Mouse (Mus musculus) hindbrain, embryonic 15.5 days (tissue): ENCODE results near the gene Rep15. TPM values are rescaled to one million over a fixed set of nuclear protein-coding genes. Genes with fewer than 3 reads are reported as not detected.

Source experiments
- ATAC-seq: fragments of 200-750 bp; cut with Nextera tagmentation; 2 replicates; pipeline ENCODE4 v1.8.0; 2017; ENCODE audit warnings: low read depth, moderate number of reproducible peaks, moderate TSS enrichment; ENCODE audit not compliant: low FRiP score
- H3K27ac ChIP-seq: fragments of 300-500 bp; sonication (generic); replicated peaks from 2 replicates; pipeline ENCODE4 v1.5.1; 2015; ENCODE audit warnings: mild to moderate bottlenecking, inconsistent platforms
- H3K27me3 ChIP-seq: fragments of 300-500 bp; sonication (generic); 2 replicates; pipeline ENCODE4 v1.6.1; 2015; ENCODE audit warnings: control low read depth, inconsistent platforms
- H3K36me3 ChIP-seq: fragments of 300-500 bp; sonication (generic); 2 replicates; pipeline ENCODE4 v1.6.1; 2015; ENCODE audit warnings: control low read depth, inconsistent platforms
- H3K4me1 ChIP-seq: fragments of 300-500 bp; sonication (generic); replicated peaks from 2 replicates; pipeline ENCODE4 v1.6.1; 2015; ENCODE audit warnings: control low read depth, inconsistent platforms
- H3K4me2 ChIP-seq: fragments of 300-500 bp; sonication (generic); 2 replicates; pipeline ENCODE4 v1.6.1; 2015; ENCODE audit warnings: moderate library complexity, mild to moderate bottlenecking, inconsistent platforms
- H3K4me3 ChIP-seq: fragments of 300-500 bp; sonication (generic); 2 replicates; pipeline ENCODE4 v1.5.1; 2015; ENCODE audit warnings: mild to moderate bottlenecking, inconsistent platforms
- H3K9ac ChIP-seq: fragments of 300-500 bp; sonication (generic); 2 replicates; pipeline ENCODE4 v1.6.1; 2015; ENCODE audit warnings: inconsistent platforms
- H3K9me3 ChIP-seq: fragments of 300-500 bp; sonication (generic); 2 replicates; pipeline ENCODE4 v1.6.1; 2016; ENCODE audit warnings: control low read depth, inconsistent platforms
- WGBS: fragments of 180-500 bp; shearing (Covaris S2); methylation state at CpG from one replicate; pipeline ENCODE4 v1.1.7; 2015; 5-methylcytosine and 5-hydroxymethylcytosine counted together
- polyA plus RNA-seq: library from polyadenylated mRNA; unstranded; fragments of >200 nt; fragmentation: Nextera tagmentation; extraction: Ambion mirVana; gene quantifications from 2 replicates; pipeline ENCODE4 v1.2.1, GENCODE M21; 2015

Rep15 gene
- 0.61 and 1.0 TPM in 2 replicates for polyA plus RNA-seq

DNA sequence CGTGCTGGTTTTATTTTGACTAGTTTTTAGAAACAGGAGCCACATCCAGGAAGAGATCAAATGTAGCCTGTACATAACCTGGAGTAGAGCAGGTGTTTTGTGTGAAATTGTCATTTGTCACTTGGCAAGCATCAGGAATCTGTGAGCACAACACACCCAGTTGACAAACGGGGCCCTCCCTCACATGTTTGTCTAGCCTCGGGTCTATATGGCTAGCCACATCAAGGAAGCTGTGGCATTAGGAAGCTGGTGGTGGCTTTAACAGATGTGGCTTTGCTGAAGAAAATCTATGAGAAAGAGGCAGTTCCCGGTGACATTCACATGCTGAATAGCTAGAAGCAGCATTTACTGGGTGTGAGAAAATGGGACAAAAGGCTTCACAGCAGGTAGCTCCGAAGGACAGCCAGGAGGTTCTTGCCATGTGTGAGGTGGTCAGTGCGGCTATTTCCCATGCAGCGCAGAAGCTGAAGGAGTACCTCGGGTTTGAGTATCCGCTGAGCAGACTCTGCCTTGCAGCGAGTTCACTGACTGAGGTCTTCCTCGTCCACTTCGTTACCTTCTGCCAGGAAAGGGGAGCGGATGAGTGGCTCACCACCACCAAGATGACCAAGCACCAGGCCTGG lies at the start of gene Rep15:
Rep15 (plus strand) TSS at position 282 of the 623 bp plus-strand sequence.
- no peak within 1 kb of the TSS for H3K27ac ChIP-seq
- H3K4me3 ChIP-seq: no peak within 1 kb of the TSS
- H3K4me1 ChIP-seq: no peaks in the 10 kb centered on the region
- H3K9ac ChIP-seq: no peak within 1 kb of the TSS
- WGBS: 30% methylated on average over 13 of the region's 13 CpGs
- no peaks in the 10 kb centered on the region for H3K36me3 ChIP-seq
- H3K4me2 ChIP-seq: no peak within 1 kb of the TSS
- no peaks in the 10 kb centered on the region for H3K9me3 ChIP-seq
- ATAC-seq: no peak
- no peaks in the 10 kb centered on the region for H3K27me3 ChIP-seq

DNA sequence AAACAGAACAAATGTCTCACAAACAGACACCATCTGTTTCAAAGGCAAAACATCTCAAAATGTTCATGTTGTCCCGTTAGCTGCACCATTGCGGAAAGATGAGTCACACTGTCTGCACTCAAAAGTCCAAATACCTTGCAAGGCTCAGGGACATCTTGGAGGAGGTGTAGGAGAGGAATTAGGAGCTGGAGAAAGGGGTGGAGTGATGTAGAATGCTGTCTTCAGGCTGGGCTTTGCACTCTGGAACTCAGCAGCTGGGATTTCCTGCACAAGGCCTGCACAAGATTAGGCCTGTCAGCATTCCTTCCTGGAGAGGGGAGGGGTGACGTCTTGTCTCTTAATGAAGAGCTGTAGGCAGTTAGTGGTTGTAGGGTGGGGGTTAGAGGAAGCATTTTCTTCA lies 47.8 kb upstream of the Rep15 start:
- no peak overlapping the region for H3K27ac ChIP-seq

DNA sequence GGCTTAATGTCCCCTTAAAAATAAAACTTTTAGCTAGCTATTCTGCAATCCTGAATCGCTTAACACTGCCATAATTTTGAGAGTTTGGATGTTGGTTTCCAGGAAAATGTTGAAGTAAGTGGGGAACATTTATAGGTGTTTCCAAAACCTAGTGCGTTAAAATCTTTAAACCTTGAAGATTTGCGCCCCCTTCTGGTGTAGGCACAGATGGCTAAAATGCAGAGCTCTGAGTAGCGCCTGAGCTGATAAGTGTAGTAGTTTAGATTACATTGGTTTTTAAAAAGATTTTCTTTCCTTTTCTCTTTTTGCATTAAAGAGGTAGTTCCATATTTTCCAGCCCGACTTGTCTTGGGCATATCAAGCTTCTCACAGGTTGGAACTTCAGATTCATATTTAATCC lies 38.1 kb upstream of the Rep15 start:
- no peak overlapping the region for H3K4me3 ChIP-seq
- H3K9me3 ChIP-seq: no peaks in the 10 kb centered on the region
- no peaks in the 10 kb centered on the region for H3K36me3 ChIP-seq
- no peaks in the 10 kb centered on the region for H3K4me1 ChIP-seq
- no peak overlapping the region for H3K4me2 ChIP-seq
- ATAC-seq: no peak
- H3K27me3 ChIP-seq: no peaks in the 10 kb centered on the region
- H3K27ac ChIP-seq: no peak overlapping the region
- no peak overlapping the region for H3K9ac ChIP-seq
- WGBS: 43% methylated on average over 5 of the region's 5 CpGs

More for the DNA sequence above, 47.8 kb upstream of the Rep15 start:
- Histone ChIP-seq H3K9ac (no peak overlapping the region), H3K4me3 (no peak overlapping the region), H3K36me3 (no peaks in the 10 kb centered on the region), H3K4me1 (no peaks in the 10 kb centered on the region), H3K27me3 (no peaks in the 10 kb centered on the region), H3K4me2 (no peak overlapping the region), H3K9me3 (no peaks in the 10 kb centered on the region)
- WGBS: 77% methylated on average over 3 of the region's 3 CpGs
- ATAC-seq: no peak

DNA sequence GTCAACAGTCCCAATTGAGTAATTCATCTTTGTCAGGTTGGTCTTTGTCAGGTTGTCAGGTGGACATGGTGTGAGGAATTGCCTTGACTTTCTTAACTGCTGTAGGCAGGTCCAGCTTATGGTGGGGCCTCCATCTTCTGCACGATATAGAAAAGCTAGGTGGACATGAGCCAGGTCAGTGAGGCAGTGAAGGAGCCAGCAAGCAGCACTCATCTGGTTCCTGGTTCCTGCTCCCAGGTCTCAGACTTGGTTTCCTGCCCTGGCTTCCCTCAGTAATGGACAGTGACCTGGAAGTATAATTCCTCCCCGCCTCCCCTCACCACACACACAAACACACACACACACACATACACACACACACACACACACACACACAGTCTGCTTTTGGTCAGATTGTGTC lies 37.0 kb upstream of the Rep15 start:
- Histone ChIP-seq H3K4me1 (no peaks in the 10 kb centered on the region), H3K4me3 (no peak overlapping the region), H3K4me2 (no peak overlapping the region), H3K27ac (no peak overlapping the region), H3K36me3 (no peaks in the 10 kb centered on the region), H3K9ac (no peak overlapping the region), H3K9me3 (no peaks in the 10 kb centered on the region), H3K27me3 (no peaks in the 10 kb centered on the region)
- ATAC-seq: no peak
- WGBS: 73% methylated on average over 2 of the region's 2 CpGs

DNA sequence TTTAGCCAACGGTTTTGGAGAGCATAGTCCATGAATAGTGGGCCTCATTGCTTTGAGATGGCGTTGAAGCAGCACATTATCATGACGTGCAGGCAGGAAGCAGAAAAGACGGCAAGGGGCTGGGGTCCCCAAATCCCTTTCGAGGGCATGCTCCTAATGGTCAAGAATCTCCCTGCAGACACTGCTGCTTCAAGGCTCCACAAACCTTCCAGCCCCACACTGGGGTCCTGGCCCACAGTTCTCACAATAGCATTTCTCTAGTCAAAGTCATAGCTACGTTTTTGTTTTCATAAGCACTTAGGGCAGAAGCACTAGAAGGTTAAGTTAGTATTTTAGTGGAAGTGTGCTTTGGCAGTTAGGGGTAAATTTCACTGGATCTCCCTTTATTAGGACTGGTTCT lies 36.5 kb upstream of the Rep15 start:
- Histone ChIP-seq H3K4me2 (no peak overlapping the region), H3K4me1 (no peaks in the 10 kb centered on the region), H3K9ac (no peak overlapping the region), H3K36me3 (no peaks in the 10 kb centered on the region), H3K4me3 (no peak overlapping the region), H3K27me3 (no peaks in the 10 kb centered on the region), H3K9me3 (no peaks in the 10 kb centered on the region), H3K27ac (no peak overlapping the region)
- ATAC-seq: no peak
- 87% methylated on average over 6 of the region's 6 CpGs for WGBS

DNA sequence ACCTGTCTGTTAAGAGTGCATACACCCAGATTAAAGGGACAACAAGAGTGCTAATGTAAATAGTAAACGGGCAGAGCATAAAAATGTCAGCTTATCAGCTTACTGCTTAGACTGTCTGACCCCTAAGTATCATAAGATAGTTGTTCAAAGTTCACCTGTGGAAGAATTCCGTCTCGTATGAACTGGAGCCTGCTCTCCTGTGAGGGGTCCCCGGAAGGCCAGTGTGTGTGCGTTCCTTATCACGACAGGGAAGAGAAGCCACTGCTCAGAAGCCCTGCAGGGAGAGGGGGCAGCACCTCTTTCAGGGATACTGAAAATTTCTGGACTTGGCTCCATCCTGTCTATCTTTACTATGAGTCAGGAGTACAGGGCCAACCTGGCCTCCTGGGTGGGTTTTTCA lies 35.4 kb upstream of the Rep15 start:
- H3K9me3 ChIP-seq: no peaks in the 10 kb centered on the region
- H3K9ac ChIP-seq: no peak overlapping the region
- no peak overlapping the region for H3K4me2 ChIP-seq
- no peaks in the 10 kb centered on the region for H3K36me3 ChIP-seq
- H3K27ac ChIP-seq: no peak overlapping the region
- ATAC-seq: no peak
- no peak overlapping the region for H3K4me3 ChIP-seq
- H3K27me3 ChIP-seq: no peaks in the 10 kb centered on the region
- H3K4me1 ChIP-seq: no peaks in the 10 kb centered on the region
- 86% methylated on average over 6 of the region's 6 CpGs for WGBS

DNA sequence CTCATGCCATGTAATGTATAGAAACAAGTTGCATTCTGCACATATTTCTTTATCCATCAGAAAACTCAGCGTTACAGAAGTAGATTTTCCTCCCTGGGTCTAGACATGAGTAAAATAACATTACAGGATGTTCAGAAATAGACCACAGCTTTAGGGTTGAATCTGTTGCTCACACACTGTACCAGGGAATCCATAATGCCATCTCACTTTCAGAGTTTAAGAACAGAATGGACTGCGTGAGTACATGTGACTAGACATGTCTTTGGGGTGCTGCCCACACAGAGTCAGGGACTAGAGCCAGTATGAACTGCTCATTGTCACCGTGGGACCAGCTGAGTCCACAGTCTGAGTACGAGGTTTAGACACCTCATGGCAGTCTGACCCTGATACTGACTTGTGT lies 33.7 kb upstream of the Rep15 start:
- no peaks in the 10 kb centered on the region for H3K9me3 ChIP-seq
- no peaks in the 10 kb centered on the region for H3K27me3 ChIP-seq
- H3K36me3 ChIP-seq: no peaks in the 10 kb centered on the region
- 93% methylated on average over 4 of the region's 4 CpGs for WGBS
- H3K4me2 ChIP-seq: no peak overlapping the region
- H3K9ac ChIP-seq: no peak overlapping the region
- ATAC-seq: no peak
- H3K4me3 ChIP-seq: no peak overlapping the region
- no peak overlapping the region for H3K27ac ChIP-seq
- no peaks in the 10 kb centered on the region for H3K4me1 ChIP-seq

DNA sequence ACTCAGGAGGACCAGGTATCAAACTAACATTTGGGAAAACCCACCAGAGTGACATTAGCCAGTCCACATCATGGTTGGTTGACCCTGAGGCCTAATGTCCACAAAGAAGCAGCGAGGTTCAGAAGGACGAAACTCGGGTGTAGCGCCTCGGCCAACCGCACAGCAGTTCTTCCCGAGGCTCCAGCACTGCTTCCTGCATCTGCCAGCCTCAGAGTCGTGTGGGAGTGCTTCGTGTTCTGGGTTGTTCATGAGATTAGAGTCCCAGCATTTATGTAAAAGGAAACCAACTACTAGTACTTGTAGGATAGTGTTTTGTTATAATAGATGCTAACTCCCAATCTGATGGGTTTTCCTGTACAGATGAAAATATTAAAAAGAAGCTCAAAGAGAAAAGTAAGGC lies 33.1 kb upstream of the Rep15 start:
- no peak for ATAC-seq
- WGBS: 88% methylated on average over 9 of the region's 9 CpGs

DNA sequence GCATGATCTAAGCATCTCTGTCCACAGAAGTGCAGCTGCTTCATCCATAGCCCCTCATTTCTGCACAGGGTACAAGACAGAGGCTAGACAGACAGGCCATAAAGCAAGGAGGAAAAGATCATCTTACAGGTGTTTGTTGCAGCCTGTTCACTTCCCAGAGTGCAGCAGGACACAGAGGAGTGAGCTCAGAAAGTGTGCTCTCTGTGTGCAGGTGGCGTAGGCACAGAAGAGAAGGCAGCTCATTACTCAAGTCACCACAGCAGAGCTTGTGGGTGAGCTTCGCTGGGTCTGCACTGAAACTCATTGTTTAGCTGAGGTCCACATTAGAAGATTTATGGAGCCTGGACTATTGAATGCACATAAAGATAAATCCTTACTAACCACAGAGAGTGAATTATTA lies 32.6 kb upstream of the Rep15 start:
- Histone ChIP-seq H3K4me3 (no peak overlapping the region), H3K27me3 (no peaks in the 10 kb centered on the region), H3K9ac (no peak overlapping the region), H3K4me2 (no peak overlapping the region), H3K4me1 (no peaks in the 10 kb centered on the region), H3K27ac (no peak overlapping the region), H3K9me3 (no peaks in the 10 kb centered on the region), H3K36me3 (no peaks in the 10 kb centered on the region)
- no peak for ATAC-seq
- WGBS: 66% methylated on average over 2 of the region's 2 CpGs

More for the DNA sequence above, 33.1 kb upstream of the Rep15 start:
- Histone ChIP-seq H3K36me3 (no peaks in the 10 kb centered on the region), H3K9ac (no peak overlapping the region), H3K9me3 (no peaks in the 10 kb centered on the region), H3K27me3 (no peaks in the 10 kb centered on the region), H3K27ac (no peak overlapping the region), H3K4me2 (no peak overlapping the region), H3K4me1 (no peaks in the 10 kb centered on the region), H3K4me3 (no peak overlapping the region)

DNA sequence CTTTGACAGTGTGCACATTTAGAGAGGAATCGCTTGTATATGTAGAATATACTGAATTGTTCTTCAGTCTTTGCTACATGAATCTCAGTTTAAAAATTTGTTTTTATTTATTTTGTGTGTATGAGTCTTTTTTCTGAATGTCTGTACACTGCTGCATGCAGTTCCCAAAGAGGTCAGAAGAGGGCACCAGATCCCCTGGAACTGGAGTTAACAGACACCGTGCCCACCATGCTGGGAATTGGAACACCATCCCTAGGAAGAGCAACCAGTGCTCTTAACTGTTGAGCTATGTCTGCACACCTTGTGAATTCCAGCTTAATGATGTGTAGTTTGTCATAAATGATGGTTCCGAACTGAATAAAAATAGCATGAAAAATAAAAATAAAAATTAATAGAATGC lies 24.2 kb upstream of the Rep15 start:
- Histone ChIP-seq H3K4me2 (no peak overlapping the region), H3K4me1 (no peaks in the 10 kb centered on the region), H3K9me3 (no peaks in the 10 kb centered on the region), H3K9ac (no peak overlapping the region), H3K36me3 (no peaks in the 10 kb centered on the region), H3K4me3 (no peak overlapping the region), H3K27me3 (no peaks in the 10 kb centered on the region), H3K27ac (no peak overlapping the region)
- ATAC-seq: no peak
- 63% methylated on average over 3 of the region's 3 CpGs for WGBS

DNA sequence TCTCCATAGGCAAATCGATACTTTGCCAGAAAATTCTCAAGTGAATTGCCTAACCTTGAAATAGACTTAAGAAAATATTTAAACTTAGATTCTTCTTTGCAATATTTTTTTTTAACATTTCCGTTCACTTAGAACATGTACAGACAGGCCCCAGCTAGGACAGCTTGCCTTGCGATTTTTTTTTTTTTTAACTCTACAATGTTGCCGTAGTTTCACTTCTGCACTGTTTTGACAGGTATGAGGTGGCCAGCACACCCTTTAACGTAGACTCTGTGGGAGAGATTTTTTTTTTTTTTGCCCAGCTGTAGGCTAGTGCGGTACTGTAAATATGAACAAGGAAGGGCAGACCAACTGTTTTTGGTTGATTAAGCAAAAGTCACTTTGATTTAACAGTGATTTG lies 22.0 kb upstream of the Rep15 start:
- H3K4me1 ChIP-seq: no peaks in the 10 kb centered on the region
- no peak overlapping the region for H3K4me2 ChIP-seq
- no peak for ATAC-seq
- no peaks in the 10 kb centered on the region for H3K9me3 ChIP-seq
- H3K27ac ChIP-seq: no peak overlapping the region
- no peaks in the 10 kb centered on the region for H3K27me3 ChIP-seq
- H3K36me3 ChIP-seq: no peaks in the 10 kb centered on the region
- no peak overlapping the region for H3K9ac ChIP-seq
- 91% methylated on average over 6 of the region's 6 CpGs for WGBS
- H3K4me3 ChIP-seq: no peak overlapping the region

DNA sequence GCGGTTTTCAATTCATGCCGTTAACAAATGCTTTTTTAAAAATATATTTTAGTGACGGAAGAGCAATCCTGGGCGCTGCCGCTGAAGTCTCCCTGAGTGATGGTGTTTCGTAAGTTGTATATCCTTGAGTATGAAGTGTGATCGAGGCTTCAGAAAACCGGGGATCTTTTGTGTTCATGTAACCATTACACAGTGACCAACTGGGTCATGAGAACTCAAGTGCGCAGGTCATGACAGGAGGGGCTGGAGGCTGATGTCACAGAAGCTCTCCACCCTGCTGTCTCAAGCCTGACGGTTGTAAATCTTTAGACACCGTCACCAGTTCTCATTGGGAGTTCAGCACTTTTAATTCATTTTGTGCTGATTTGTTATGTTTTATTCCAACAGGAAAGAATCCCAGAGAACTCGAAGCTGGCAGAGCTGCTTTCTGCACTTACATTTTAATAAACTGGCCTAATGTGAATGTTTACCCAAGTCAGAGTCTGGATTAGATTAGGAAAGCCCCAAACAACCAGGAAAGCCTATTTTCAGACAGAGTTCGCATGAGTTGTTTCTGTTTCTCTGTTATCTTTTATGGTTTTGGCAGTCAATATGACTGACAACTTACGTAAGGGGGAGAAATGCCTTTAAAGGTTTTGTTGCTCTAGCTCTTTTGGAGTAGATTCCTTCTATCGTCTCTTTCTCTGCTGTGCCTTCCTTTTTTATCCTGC lies 21.4 kb upstream of the Rep15 start:
- H3K4me1 ChIP-seq: no peaks in the 10 kb centered on the region
- no peak overlapping the region for H3K4me2 ChIP-seq
- 91% methylated on average over 15 of the region's 15 CpGs for WGBS
- no peak overlapping the region for H3K27ac ChIP-seq
- no peak for ATAC-seq
- H3K9ac ChIP-seq: no peak overlapping the region
- no peaks in the 10 kb centered on the region for H3K9me3 ChIP-seq
- H3K36me3 ChIP-seq: no peaks in the 10 kb centered on the region
- no peak overlapping the region for H3K4me3 ChIP-seq
- no peaks in the 10 kb centered on the region for H3K27me3 ChIP-seq

DNA sequence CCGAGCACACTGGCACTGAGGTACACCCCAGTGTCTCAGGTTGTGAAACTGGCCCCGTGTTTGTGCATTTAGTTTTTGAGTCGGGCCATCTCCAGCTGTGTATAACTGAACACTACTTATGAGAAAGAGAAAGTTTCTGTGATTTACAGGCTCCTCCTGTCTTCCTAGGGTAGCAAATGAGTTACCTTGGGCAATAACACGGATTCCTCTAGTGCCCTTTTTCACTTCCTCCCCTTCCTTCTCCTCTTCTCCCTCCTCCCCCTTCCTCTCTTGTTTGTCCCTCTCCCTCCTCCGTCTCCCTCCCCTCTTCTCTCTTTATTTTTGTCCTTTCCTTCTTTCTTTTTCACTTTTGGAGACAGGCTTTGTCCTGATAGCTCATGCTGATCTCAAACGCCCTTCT lies 20.8 kb upstream of the Rep15 start:
- H3K4me3 ChIP-seq: no peak overlapping the region
- 76% methylated on average over 6 of the region's 6 CpGs for WGBS
- no peaks in the 10 kb centered on the region for H3K9me3 ChIP-seq
- no peak overlapping the region for H3K27ac ChIP-seq
- no peaks in the 10 kb centered on the region for H3K27me3 ChIP-seq
- H3K4me2 ChIP-seq: no peak overlapping the region
- H3K4me1 ChIP-seq: no peaks in the 10 kb centered on the region
- no peak overlapping the region for H3K9ac ChIP-seq
- H3K36me3 ChIP-seq: no peaks in the 10 kb centered on the region
- ATAC-seq: no peak
